Mouse (Mus musculus): ENCODE measurements around the gene Exoc4. TPM values are rescaled to one million over a fixed set of nuclear protein-coding genes. Genes with fewer than 3 reads are reported as not detected.

Gene Exoc4
- polyA plus RNA-seq, 1 experiment, result 20.6 TPM

DNA sequence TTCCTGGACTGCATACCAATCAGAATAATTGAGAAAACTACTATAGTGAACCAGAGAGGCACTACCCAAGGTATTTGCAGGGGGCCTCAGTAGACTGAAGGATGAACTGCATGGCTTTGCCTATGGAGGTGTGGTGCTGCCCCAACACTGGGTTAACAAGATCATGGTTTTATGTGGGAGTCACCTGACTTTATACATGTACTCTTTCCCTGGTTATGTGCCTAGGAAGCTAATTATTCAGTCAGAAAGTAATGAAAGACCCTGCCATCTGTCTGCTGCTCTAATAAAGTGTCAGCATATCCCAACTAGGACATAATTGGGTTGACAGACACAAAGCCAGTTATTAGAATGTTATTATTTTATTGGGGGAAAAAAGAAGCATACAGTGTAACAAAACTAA, 484.7 kb downstream of the Exoc4 start:
- DNase-seq (ENCODE audit: extremely low spot score in 1 of 2, low spot score in 1 of 2), result no peak

DNA sequence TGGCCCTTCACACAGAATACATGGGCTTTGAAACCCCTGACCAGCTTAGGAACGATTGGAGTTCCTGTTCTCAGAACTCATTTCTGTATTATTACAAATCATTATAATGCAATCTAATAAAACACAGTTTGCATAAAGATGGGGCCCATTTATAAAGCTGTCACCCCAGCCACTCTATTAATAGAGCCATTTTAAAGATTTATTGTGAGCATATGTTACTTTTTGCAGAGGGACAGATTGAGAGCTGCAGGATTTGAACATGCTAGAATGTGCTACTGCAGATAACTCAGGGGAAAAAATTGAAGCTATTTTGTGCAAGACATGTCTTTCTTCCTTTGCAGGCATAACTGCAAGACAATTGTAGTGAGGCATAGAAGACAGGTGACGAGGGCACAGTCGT, 485.1 kb downstream of the Exoc4 start:
- no peak for DNase-seq (ENCODE audit: extremely low spot score in 1 of 2, low spot score in 1 of 2)

DNA sequence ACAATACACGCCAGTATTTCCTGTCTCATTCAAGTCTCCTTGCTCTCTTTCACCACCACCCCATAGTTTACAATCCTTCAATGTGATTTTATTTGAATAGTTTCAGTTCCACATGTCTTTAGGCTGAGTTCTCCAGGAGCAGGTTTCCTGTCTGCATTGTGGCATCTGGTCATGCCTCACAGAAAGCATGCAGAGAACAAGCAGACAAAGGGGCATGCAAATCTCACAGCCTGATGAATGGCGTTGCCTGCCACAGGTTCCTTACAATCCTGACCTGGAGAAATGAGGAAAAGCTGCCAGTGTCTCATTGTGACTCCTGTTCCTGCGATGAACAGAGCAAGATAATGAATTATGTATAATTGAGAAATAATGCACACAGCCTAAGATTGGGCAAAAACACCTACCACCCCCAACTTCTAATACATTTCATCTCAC, 490.0 kb downstream of the Exoc4 start:
- no peak for DNase-seq (ENCODE audit: extremely low spot score in 1 of 2, low spot score in 1 of 2)

DNA sequence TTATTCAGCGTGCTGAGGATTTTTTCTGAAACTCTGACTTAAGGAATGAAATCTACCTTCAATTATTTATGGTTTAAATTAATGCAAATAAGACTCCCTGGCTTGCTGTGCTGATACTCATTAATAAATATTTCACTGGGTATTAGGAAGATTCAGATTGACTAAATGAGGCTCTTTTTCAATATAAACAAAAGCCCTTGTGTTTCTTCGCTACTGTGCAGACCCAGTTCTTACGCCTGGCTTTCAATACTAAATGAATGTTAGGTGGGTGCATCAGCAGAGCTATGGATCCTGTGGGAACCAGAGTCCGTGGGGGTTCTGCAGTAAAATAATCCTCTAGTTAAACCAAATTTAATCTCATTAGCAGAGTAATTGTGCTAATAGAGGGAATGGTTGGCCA, 490.4 kb downstream of the Exoc4 start:
- no peak for DNase-seq (ENCODE audit: extremely low spot score in 1 of 2, low spot score in 1 of 2)

DNA sequence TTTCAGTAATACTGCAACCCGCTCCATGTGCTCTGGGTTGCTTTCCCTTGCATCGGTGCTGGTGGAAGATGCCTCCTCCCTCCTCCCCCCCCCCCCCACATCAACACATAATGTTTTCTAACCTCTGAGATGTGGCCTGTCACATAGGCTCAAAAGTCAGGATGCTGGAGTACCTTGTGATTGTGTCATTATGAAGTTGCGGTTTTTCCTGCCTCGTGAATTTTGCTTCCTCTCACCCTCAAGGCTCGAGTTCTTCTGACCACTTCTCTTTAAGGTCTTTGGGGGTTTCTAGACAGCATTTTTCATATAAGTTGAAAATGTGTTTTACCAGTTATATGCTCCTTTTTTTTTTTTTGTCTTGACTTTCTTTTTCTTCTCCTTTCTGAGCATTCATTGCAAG, 507.1 kb downstream of the Exoc4 start:
- no peak for DNase-seq (ENCODE audit: extremely low spot score in 1 of 2, low spot score in 1 of 2)

DNA sequence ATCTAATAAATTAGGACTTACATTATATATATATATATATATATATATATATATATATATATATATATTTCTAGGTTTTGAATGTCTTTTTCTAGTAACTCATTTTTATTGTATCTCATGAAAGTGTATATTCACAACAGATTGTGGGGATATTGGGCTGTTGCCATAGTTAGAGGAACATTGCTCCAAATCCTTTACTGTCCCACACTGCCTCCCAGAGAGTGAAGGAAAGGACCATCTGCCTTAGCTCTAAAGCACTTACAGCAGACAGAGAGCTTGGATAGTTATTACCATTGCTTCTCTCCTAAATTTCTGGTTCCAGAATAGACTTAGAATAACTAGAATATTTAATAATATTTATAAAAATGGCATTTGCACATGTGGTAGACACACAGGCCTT, 512.7 kb downstream of the Exoc4 start:
- DNase-seq (ENCODE audit: extremely low spot score in 1 of 2, low spot score in 1 of 2), result no peak

DNA sequence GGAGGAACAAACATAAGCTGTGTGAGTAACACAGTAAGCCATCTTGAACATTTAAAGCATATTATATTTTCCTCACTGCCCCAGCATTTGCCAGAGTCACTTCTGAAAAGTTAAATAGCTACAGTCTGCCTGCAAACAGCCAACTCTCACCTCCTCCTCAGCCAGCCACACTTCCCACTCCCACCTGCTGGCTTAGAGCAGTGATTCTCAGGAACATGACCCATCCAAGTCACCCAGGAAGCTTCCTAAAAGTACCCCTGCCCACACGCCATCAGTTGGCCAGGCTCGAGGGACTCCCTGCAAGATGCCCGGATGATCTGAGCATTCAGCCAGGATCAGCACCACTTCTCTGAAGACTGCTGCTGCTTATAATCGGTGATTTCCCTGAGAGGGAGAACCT, 514.4 kb downstream of the Exoc4 start:
- DNase-seq (ENCODE audit: extremely low spot score in 1 of 2, low spot score in 1 of 2), result peak; percentile 81 to 84

DNA sequence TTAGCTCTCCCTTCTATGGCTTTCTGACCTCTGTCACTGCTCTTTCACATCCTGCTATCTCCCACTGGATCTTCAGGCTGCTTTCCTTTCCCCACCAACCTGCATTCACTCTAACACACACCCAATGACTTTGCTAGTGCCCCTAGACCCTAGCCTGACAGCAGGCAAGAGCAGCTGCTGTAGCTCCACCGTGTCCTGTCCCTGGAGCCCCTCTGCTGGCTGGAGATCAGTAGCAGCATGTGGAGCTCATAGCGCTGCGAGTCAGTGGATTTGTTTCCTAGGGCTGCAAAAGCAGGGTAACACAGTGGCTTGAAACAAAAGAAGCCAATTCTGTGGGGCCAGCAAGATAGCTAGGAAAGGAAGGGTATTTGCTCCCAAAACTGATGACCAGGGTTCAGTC, 515.1 kb downstream of the Exoc4 start:
- DNase-seq (ENCODE audit: extremely low spot score in 1 of 2, low spot score in 1 of 2), result no peak

DNA sequence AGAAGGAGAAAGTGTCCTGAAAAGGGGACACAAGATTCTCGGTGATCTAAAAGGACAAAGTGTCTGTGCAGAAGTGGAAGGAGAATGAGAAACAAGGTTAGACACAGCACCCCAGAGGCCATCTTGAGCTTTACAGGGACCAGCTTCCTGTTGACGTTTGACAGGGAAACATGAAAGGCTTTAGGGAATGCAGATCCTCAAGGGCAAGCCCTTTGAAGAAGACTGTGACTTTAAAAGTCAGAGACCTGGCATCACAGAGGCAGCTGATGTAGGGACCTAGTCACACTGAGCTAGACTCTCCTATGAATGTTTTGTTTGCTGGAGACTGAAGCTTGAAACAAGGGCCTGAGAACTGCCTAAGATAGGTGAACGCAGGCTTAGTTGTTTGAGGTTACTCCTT, 520.4 kb downstream of the Exoc4 start:
- DNase-seq (ENCODE audit: extremely low spot score in 1 of 2, low spot score in 1 of 2), result no peak

DNA sequence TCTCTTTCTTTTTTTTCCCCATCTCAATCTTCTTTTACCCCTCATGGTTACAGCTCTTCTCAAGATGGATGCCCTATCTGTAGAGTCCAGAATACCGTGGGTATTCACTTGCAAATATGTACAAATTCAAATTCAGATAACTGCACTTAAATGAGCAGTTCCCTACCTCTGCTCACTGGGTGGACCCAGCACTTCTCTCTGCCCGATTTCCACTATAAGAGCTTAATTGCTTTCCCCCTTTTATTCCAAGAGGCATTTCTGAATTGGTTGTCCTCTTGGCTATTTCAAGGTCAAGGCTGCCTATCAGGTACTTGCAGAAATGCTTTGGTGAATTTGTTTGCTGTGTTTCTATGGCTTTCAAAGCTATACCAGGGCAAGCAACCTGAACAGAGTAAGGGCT, 521.1 kb downstream of the Exoc4 start:
- no peak for DNase-seq (ENCODE audit: extremely low spot score in 1 of 2, low spot score in 1 of 2)

DNA sequence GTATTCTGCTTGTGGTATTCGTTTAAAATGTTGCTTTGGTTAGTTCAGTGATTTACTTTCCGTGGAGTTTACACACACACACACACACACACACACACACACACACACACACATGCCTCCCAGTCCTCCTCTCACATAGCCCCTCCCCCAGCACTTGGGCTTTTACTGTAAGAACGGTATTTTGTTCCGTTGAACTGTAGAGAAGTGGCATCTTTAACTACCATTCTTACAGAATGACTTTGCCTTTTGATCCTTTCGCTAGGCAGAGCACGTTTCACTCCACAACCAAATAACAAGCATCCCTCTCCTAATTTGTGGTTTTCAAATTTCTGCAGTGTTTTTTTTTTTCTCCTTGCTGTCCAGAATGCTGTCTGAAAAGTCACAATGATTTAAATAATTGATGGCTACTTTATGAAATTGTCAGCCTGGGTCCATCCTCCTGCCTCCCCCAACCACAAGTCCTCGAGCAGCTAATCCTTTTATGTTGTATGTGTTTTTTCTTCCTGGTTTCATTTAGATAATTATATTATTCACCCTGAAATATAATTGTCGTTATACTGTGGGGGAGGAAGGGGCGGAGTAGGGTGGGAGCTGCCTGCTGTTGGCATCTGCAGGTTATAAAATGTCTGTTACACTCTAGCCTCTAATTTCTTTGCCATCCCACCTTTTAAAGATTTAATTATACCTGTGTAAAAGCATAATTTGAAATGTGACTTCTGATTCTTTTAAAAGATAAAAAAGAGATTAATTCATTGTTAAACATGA, 523.8 kb downstream of the Exoc4 start:
- DNase-seq (ENCODE audit: extremely low spot score in 1 of 2, low spot score in 1 of 2), result no peak

DNA sequence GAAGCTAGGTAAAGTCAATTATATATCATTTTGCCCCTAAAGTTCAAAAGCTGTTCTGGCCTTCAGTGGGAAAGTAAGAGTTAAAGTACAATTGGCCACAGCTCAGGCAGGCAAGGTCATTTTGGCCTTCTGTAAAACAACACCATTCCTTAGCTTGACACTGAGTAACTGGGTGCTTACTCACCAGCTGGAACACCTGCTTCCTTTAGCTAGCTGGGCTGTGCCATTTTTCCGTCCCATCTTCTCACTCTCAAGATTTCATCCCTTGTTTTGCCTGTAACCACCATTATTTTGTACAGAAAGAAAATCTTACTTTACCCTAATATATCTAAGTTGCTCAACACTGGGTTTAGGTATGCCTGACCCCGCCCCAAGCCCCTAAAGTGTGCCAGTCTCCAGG, 543.7 kb downstream of the Exoc4 start:
- no peak for DNase-seq (ENCODE audit: extremely low spot score in 1 of 2, low spot score in 1 of 2)

DNA sequence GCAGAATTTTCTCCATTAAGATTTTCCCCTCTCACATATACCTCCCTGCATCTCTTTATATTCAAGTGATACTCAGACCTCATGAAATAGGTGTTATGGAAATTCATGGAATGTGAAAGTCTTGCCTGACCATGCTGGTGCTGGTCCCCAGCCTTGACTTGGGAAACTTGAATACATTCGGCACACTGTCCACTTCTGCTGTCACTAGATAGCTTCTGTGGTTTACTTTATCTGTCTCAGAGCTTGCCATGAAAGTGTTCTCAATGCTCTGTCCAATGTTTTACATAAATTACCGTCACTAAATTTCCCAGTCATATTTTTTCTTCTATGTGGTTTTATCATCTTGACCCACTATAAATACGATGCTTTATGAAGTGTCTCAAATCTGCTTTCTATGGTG, 552.4 kb downstream of the Exoc4 start:
- DNase-seq (ENCODE audit: extremely low spot score in 1 of 2, low spot score in 1 of 2), result no peak

DNA sequence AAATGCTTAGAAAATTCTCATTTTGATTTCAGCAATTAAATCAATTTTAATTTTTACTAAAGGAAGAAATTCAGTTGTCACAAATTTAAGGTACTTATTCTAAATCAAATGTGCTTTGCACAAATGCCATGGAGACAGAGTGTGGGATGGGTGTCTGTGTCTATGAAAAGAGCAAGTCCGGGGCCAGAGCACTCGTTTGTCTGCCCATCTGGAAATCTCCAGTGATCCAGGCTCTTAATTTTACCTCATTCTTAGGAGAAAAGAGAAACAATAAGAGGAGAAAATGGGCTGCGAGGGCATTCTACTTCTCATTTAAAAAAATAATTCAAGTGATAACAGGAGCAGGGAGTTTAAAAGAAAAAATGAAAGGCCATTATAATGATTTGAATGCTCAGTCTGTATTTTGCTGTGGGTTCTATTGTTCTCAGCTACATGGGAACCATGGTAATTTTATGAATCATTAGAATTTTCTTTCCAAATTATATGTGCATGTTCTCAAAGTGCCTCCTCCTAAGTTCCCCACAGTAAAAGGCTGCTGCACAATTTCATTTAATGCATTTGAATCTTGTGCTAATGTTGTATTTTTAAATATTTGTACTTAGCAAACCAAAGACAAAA, 554.7 kb downstream of the Exoc4 start:
- no peak for DNase-seq (ENCODE audit: extremely low spot score in 1 of 2, low spot score in 1 of 2)

DNA sequence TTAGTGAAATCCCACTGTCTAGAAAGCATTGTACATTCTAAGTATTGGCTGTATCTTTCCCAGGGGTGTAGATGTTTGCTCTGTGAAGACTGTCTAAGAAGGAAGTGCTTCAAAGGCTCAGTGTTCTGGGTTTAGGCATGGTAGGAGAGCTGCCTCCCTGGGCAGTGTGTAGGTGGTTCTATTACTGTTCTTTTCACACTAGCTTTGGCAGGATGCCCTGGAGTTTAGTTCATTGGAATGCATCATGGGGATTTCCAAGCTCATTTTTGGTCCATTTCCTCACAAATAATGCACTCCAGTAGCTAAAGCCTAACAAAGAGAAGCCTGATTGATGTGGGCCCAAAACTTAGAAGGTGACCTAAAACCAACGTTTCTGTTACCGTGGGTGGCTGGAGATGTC, 555.9 kb downstream of the Exoc4 start:
- DNase-seq (ENCODE audit: extremely low spot score in 1 of 2, low spot score in 1 of 2), result peak; percentile 88 to 96

DNA sequence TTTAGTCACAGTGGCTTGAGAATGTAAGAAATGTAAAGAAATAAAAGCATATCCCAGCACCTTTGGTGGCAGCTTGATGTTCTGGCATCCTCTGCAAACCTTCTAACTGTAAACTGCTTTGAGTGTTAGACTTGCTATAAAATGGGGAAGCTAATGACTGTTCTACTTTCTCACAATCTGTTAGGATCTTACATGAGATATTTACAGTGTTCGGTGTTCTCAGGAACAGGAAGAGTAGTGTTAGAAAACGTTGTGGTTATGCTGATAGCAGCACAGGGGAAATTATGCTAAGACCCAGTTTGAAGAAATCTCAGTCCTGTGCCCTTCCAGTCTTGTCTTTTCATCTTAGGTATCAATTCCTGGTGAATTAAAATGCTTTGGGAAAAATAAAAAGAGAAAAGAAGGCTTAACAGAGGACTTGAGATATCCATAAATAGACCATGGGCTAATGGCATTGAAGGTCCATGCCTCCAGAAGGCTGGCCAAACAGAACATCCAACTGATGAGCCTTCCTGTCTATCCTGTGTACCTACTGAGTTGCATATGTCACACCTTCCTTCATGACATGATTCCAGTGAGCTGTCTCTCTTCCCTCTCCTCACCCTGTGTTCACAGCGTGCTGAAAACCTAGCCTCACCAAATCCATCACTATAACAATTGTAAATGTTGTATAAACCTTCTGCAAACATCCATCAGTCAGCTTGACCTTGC, 557.3 kb downstream of the Exoc4 start:
- peak in 1 of 2 experiments; percentile 14 for DNase-seq (ENCODE audit: extremely low spot score in 1 of 2, low spot score in 1 of 2)

DNA sequence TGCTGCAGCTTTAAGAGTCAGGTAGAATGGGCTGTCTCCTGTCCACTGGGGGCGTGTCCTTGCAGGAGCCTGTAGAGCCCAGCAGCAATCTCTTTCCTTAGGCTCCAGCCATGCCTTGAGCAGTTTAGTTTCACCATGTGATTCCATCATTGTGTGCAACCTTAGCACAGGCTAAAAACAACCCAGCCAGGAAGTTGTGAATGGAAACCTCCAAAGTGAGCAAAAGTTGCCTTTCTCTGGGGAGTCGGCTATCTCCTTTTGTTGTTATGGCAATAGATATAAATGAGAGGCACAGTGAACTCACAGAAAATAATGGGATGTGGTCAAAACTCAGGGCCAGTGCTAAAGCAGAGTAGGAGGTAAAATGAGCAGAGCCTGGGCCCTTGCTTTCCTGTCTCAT, 565.5 kb downstream of the Exoc4 start:
- DNase-seq (ENCODE audit: extremely low spot score in 1 of 2, low spot score in 1 of 2), result no peak

DNA sequence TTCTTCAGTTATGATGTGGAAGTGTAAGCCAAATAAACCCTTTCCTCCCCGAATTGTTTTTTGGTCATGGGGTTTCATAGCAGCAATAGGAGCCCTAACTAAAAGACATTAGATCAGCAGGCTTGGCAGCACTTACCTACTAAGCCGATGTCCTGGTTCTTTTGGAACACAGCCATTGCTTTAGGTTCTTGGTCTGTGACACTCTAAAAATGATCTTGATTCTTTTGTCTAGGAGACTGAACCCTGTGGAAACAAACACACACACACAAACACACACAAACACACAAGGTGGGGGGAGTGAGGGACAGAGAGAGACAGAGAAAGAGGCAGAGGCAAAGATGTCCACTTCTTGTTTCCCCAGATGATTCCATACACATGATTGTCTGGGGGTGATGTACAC, 574.3 kb downstream of the Exoc4 start:
- no peak for DNase-seq (ENCODE audit: extremely low spot score in 1 of 2, low spot score in 1 of 2)

DNA sequence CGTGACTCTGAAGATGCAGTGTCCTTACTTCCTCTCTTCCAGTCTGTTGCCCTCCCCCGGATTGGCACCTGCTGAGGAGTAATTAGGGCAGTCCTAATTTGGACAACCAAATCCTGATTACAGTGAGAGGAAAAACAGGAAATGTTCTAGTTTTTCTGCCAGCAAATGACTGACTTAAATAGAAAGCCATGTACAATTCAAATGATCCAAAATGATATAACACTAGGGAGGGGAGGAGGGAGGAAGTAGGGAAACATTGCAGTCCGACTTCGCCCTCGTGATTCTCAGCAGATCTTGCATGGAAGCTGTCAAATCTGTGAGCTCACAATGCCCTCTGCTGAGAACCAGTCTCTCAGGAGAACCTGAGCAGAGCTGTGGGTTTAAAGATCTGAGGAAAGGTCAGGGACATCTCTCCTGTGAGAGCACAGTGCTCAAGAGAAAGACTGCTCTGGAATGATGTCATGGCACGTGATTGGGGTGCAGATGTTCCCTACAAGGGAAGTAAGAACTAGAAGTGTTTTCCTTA, 575.0 kb downstream of the Exoc4 start:
- DNase-seq (ENCODE audit: extremely low spot score in 1 of 2, low spot score in 1 of 2), result peak; percentile 60 to 69

DNA sequence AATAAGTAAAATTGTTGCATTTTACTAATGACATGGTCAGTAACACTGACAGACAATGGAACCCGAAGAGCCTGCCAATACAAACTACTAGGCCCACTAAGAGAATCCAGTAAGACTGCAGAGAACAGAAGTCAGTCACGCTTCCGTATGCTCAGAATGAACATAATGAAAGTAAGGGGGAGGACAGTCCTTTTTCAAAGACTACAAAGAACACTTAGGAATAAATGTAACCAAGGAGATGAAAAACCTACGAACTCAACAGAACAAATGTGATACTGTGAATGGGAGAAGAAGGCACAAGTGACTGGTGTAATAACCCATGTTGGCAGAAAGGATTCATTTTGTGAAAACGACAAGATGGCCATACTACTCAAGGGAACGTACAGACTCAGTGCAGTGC, 579.6 kb downstream of the Exoc4 start:
- no peak for DNase-seq (ENCODE audit: extremely low spot score in 1 of 2, low spot score in 1 of 2)

DNA sequence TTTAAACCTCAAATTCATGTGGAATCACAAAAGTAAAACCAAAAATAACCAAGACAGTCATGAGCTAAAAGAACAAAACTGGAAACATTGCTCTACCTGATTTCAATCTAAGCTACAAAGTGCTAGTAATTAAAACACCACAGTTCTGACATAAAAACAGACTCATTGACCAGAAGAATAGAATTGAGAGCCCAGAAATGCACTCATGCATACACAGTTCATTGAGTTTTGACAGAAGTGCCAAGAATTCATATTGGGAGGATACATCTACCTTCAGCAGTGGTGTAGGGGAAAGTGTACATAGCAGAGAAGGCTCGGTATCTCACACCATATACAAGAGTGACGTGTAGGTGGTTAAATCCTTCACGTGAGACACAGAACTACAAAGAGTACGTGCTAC, 580.4 kb downstream of the Exoc4 start:
- no peak for DNase-seq (ENCODE audit: extremely low spot score in 1 of 2, low spot score in 1 of 2)

DNA sequence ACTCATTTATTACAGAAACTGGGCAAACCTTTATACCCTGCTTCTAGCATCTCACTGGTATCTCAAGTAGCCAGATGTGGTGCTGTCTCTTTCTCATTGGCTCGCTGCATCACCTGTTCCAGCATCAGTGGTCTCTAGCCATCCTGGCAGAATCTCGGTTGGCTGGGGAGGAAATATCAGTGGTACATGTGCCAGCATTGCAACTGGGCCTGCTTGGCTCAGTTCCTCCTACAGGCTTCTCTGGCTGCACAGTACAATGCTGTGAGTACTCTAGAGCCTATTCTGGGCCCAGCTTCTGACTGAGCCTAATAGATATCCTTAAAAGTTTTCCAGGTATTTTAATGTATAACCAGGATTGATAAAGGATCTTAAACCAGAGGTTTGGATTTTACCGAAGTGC, 582.4 kb downstream of the Exoc4 start:
- no peak for DNase-seq (ENCODE audit: extremely low spot score in 1 of 2, low spot score in 1 of 2)
